ENCODE assay signal across 25 mouse cellular contexts in the genomic region with DNA sequence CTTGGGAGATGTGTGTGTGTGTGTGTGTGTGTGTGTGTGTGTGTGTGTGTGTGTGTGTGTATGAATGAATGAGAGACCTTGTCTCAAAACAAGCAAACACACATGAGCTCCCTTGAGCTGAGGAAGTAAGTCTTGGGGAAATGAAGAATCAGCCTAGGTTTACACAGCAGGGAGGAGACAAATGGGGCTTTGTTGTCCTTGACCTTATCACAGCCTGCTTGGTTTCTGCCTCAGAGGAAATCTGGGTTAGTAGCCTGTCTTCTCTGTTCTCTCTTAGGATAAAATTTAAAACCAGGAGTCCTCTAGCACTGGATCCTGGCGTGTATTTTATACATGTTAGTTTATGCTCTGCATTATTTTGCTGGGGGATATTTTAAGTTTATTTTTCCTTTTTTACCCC.
"Had no signal": no experiment of that assay in that cellular context is flagged by ENCODE, and none has a peak within 500 bp of the region (broad histone marks: within the 10 kb centered on the region; RNA-seq: fewer than 3 reads in every experiment).

No protein-coding gene starts in this region.

- H3K9ac ChIP-seq: hindbrain, embryonic 13.5 days; hindbrain, embryonic 15.5 days; kidney, embryonic 15.5 days; limb, embryonic 12.5 days; limb, embryonic 15.5 days; liver, embryonic 13.5 days; liver, embryonic 15.5 days had no signal

- DNase-seq: gastrocnemius, postnatal 14 days; gastrocnemius, postnatal 36 days; heart, adult 11 months; heart, adult 2 months; heart, postnatal 10 days; heart, postnatal 36 days; kidney, adult 11 months; kidney, adult 2 months; kidney, adult 9 months; kidney, postnatal 14 days; kidney, postnatal 36 days; layer of hippocampus, adult 9-11 months; layer of hippocampus, postnatal 36 days; left cerebral cortex, postnatal 4 days; liver, embryonic 13.5 days had no signal

- ATAC-seq: hindbrain, postnatal 0 days; intestine, embryonic 16.5 days had no signal

- H3K4me3 ChIP-seq: heart, adult 2 months; hindbrain, embryonic 13.5 days; hindbrain, embryonic 15.5 days; kidney, embryonic 15.5 days; limb, embryonic 12.5 days; limb, embryonic 15.5 days; liver, embryonic 13.5 days; liver, embryonic 15.5 days had no signal

- H3K9me3 ChIP-seq: hindbrain, embryonic 13.5 days; hindbrain, embryonic 15.5 days; kidney, embryonic 15.5 days; limb, embryonic 12.5 days; limb, embryonic 15.5 days; liver, embryonic 13.5 days; liver, embryonic 15.5 days had no signal

- H3K27ac ChIP-seq: heart, adult 2 months; hindbrain, embryonic 13.5 days; hindbrain, embryonic 15.5 days; hindbrain, postnatal 0 days; kidney, embryonic 15.5 days; kidney, postnatal 0 days; limb, embryonic 12.5 days; limb, embryonic 15.5 days had no signal

- H3K27me3 ChIP-seq: hindbrain, embryonic 13.5 days; hindbrain, embryonic 15.5 days; kidney, embryonic 15.5 days; limb, embryonic 12.5 days; limb, embryonic 15.5 days; liver, embryonic 13.5 days; liver, embryonic 15.5 days had no signal

- H3K4me2 ChIP-seq: heart, embryonic 11.5 days; hindbrain, embryonic 13.5 days; hindbrain, embryonic 15.5 days; kidney, embryonic 15.5 days; limb, embryonic 12.5 days; limb, embryonic 15.5 days; liver, embryonic 13.5 days; liver, embryonic 15.5 days had no signal
